Comparison of ENCODE assay signal across 23 mouse cellular contexts in genomic region chr1:150407285-150407684, GRCm38 (mm10). TPM values are rescaled to one million over a fixed set of nuclear protein-coding genes. Genes with fewer than 3 reads are reported as not detected.
DNase-seq lines count a peak whose midpoint lies in the region; ATAC-seq lines count a peak whose summit lies in the region.
"Had no signal": no experiment of that assay in that cellular context is flagged by ENCODE, and none has a peak within 500 bp of the region (broad histone marks: within the 10 kb centered on the region; RNA-seq: fewer than 3 reads in every experiment).

No protein-coding gene starts in this region.

- intact Hi-C loops in heart, postnatal 14 days (cut with DNase I): loop anchor here (5.0 kb wide), 1 partner anchor 40 kb away; no protein-coding TSS in a partner anchor
- intact Hi-C loops in heart, postnatal 25 days (cut with DNase I): no loop called here

- no peak for ATAC-seq in inflammation-experienced regulatory T-cells, adult 6 months
- ATAC-seq: forebrain, embryonic 13.5 days; forebrain, embryonic 16.5 days; hindbrain, embryonic 16.5 days; intestine, embryonic 16.5 days; Patski had no signal

- peak; percentile 34 for DNase-seq in adrenal gland, adult 2 months
- no peak for DNase-seq in adrenal gland, postnatal 10 days
- DNase-seq in heart, adult 8-10 months (ENCODE audit: low spot score): peak; percentile 22
- no peak for DNase-seq in heart, postnatal 14 days
- DNase-seq in heart, postnatal 4 days: peak; percentile 14
- no peak for DNase-seq in heart, postnatal 25 days (ENCODE audit: low spot score)
- DNase-seq: B cell, adult 2 months; cerebellum, adult 11-12 months; cerebellum, adult 8-10 months; cerebellum, postnatal 10 days; cerebellum, postnatal 36 days; gastrocnemius, postnatal 10 days; gastrocnemius, postnatal 36 days; kidney, adult 18-20 months; kidney, adult 9 months had no signal

RNA-seq across cellular contexts. Expression of gene Odr4, which starts 14.4 kb away (rescaled TPM):
- total RNA-seq in adrenal gland, adult 2 months (2021): 10 to 100 TPM; 45.4 to 50.0 TPM
- polyA plus RNA-seq in adrenal gland, adult 2 months (2012; rRNA removed): 1.9 and 2.0 TPM in 2 replicates
- total RNA-seq in adrenal gland, postnatal 10 days (2021): 10 to 100 TPM; 34.1 to 36.4 TPM
- 10 to 100 TPM; 21.8 to 27.0 (median 22.8) TPM for total RNA-seq in heart, adult 8-10 months (2022)
- total RNA-seq in heart, postnatal 14 days (2021): 10 to 100 TPM; 19.2 to 20.7 TPM
- 10 to 100 TPM; 23.7 to 24.5 TPM for total RNA-seq in heart, postnatal 4 days (2021)
- 10 to 100 TPM; 18.4 to 19.7 TPM for total RNA-seq in heart, postnatal 25 days (2021)
- polyA plus RNA-seq in inflammation-experienced regulatory T-cells, adult 6 months (2017; shearing (Covaris generic)): 10 to 100 TPM; 30.3 to 35.3 (median 33.1) TPM

RNA-seq across cellular contexts. Expression of gene Tpr, which starts 14.6 kb away (rescaled TPM):
- total RNA-seq in adrenal gland, adult 2 months (2021): 100 to 1,000 TPM in 1 of 2 experiments, 10 to 100 TPM in 1; 94.9 to 145 TPM
- 24.7 and 30.7 TPM in 2 replicates for polyA plus RNA-seq in adrenal gland, adult 2 months (2012; rRNA removed)
- total RNA-seq in adrenal gland, postnatal 10 days (2021): 100 to 1,000 TPM; 103 to 121 TPM
- total RNA-seq in heart, adult 8-10 months (2022): 100 to 1,000 TPM; 123 to 151 (median 134) TPM
- 100 to 1,000 TPM; 122 to 129 TPM for total RNA-seq in heart, postnatal 14 days (2021)
- total RNA-seq in heart, postnatal 4 days (2021): 100 to 1,000 TPM; 162 to 165 TPM
- total RNA-seq in heart, postnatal 25 days (2021): 100 to 1,000 TPM; 118 to 124 TPM
- 100 to 1,000 TPM; 187 to 221 (median 196) TPM for polyA plus RNA-seq in inflammation-experienced regulatory T-cells, adult 6 months (2017; shearing (Covaris generic))

RNA-seq across cellular contexts. Expression of gene Prg4, which starts 58.7 kb away (rescaled TPM):
- total RNA-seq in adrenal gland, adult 2 months (2021): 10 to 100 TPM in 1 of 2 experiments, 1 to 10 TPM in 1; 5.5 to 10.4 TPM
- polyA plus RNA-seq in adrenal gland, adult 2 months (2012; rRNA removed): 0.11 and 0.62 TPM in 2 replicates
- 1 to 10 TPM; 7.0 to 9.9 TPM for total RNA-seq in adrenal gland, postnatal 10 days (2021)
- 10 to 100 TPM; 11.6 to 58.3 (median 12.3) TPM for total RNA-seq in heart, adult 8-10 months (2022)
- total RNA-seq in heart, postnatal 14 days (2021): 10 to 100 TPM; 15.1 to 16.7 TPM
- 1 to 10 TPM in 1 of 2 experiments, under 1 TPM in 1; 0.99 to 1.2 TPM for total RNA-seq in heart, postnatal 4 days (2021)
- 10 to 100 TPM; 10.7 to 13.1 TPM for total RNA-seq in heart, postnatal 25 days (2021)
- 10 to 100 TPM in 2 of 3 experiments, 1 to 10 TPM in 1; 2.7 to 21.0 (median 16.6) TPM for polyA plus RNA-seq in inflammation-experienced regulatory T-cells, adult 6 months (2017; shearing (Covaris generic))
- total RNA-seq: granulocyte monocyte progenitor cell, adult 5-6 weeks had no signal
- polyA plus RNA-seq: G1E had no signal

Comparison
In these comparisons a context has a peak if more than half of its experiments do, and no peak if none do; other contexts are left out.
1. DNase-seq: peak in adrenal gland, adult 2 months (single experiment), heart, adult 8-10 months (single experiment) and heart, postnatal 4 days (single experiment); none in adrenal gland, postnatal 10 days (single experiment), heart, postnatal 14 days (0 of 2) and heart, postnatal 25 days (single experiment).